ENCODE assay signal across 8 mouse cellular contexts in the genomic region with DNA sequence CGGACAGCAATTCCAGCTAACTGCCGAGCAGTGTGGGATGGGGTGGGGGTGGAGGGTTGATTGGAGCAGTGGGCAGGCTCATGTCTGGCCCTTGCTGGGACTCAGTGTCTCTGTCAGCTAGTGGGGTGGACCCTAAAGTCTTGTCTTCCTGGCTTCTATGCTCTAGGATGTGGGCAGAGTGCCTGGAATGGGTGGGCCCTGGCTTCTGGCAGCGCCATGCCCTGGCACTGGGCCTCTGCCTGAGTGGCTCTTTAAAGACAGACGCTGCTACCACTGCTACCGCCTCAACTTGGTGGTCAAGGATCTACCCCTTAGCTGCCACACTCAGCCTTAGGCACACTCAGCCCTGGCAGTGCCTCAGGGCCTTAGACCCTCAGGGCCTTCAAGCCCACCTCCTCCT. TPM values are rescaled to one million over a fixed set of nuclear protein-coding genes. Genes with fewer than 3 reads are reported as not detected.
A peak's percentile ranks its signal among the peaks of the same experiment; 100 is the strongest.
DNase-seq lines count a peak whose midpoint lies in the region; ATAC-seq lines count a peak whose summit lies in the region.

No protein-coding gene starts in this region.

- H3K4me2 ChIP-seq in forebrain, embryonic 12.5 days = peak overlapping the region; percentile 29
- peak overlapping the region; percentile 23 for H3K4me2 ChIP-seq in midbrain, embryonic 11.5 days

- intact Hi-C loops in heart, postnatal 14 days (cut with DNase I) = no loop called here

- DNase-seq in 3T3-L1 (ENCODE audit: low read depth, low spot score) (peak; percentile 92), NIH3T3 (ENCODE audit: low read depth) (peak; percentile 91)
- peak; percentile 82 to 91 for DNase-seq in heart, postnatal 14 days
- DNase-seq in layer of hippocampus, postnatal 14 days (ENCODE audit: low spot score in 2 of 2) = peak; percentile 64 to 83
- DNase-seq in midbrain, embryonic 11.5 days (ENCODE audit: low spot score, missing footprints) = no peak
- DNase-seq in T-cell, adult 2 months (ENCODE audit: low spot score) = no peak
- no peak for DNase-seq in B cell, adult 2 months

- H3K27me3 ChIP-seq in forebrain, embryonic 12.5 days = no peaks in the 10 kb centered on the region
- no peaks in the 10 kb centered on the region for H3K27me3 ChIP-seq in midbrain, embryonic 11.5 days (ENCODE audit: control insufficient read depth, insufficient read depth, low read length)

- H3K27ac ChIP-seq in forebrain, embryonic 12.5 days = peak overlapping the region; percentile 60
- peak overlapping the region; percentile 40; the same call in 1 of the 2 replicates for H3K27ac ChIP-seq in midbrain, embryonic 11.5 days (ENCODE audit: low read depth, low read length)

- H3K36me3 ChIP-seq in forebrain, embryonic 12.5 days (replicated peaks) = no peaks in the 10 kb centered on the region
- no peaks in the 10 kb centered on the region for H3K36me3 ChIP-seq in midbrain, embryonic 11.5 days (ENCODE audit: control insufficient read depth, insufficient read depth, low read length)

- no peak overlapping the region for H3K4me3 ChIP-seq in forebrain, embryonic 12.5 days (replicated peaks)
- H3K4me3 ChIP-seq in midbrain, embryonic 11.5 days (ENCODE audit: low read depth, low read length) = no peak overlapping the region

- peaks cover 54% of the 10 kb centered on the region for H3K4me1 ChIP-seq in forebrain, embryonic 12.5 days
- H3K4me1 ChIP-seq in midbrain, embryonic 11.5 days (ENCODE audit: control insufficient read depth, insufficient read depth, low read length) = peaks cover 27% of the 10 kb centered on the region

- H3K9ac ChIP-seq in forebrain, embryonic 12.5 days = peak overlapping the region; percentile 26
- peak overlapping the region; percentile 21; the same call in 1 of the 2 replicates for H3K9ac ChIP-seq in midbrain, embryonic 11.5 days (ENCODE audit: low read length)

- ATAC-seq in forebrain, embryonic 12.5 days (ENCODE audit: low FRiP score) = no peak; the same call in 1 of the 2 replicates
- ATAC-seq in midbrain, embryonic 11.5 days (ENCODE audit: low FRiP score) = peak; percentile 15; the same call in 1 of the 2 replicates

- H3K9me3 ChIP-seq in forebrain, embryonic 12.5 days = no peaks in the 10 kb centered on the region
- H3K9me3 ChIP-seq in midbrain, embryonic 11.5 days (ENCODE audit: control insufficient read depth, low read length) = no peaks in the 10 kb centered on the region

- whole genome bisulfite sequencing in forebrain, embryonic 12.5 days = 39% methylated on average over 5 of the region's 5 CpGs
- WGBS in midbrain, embryonic 11.5 days = 35% methylated on average over 5 of the region's 5 CpGs

RNA-seq across cellular contexts. Expression of gene Ak1, which starts 7.2 kb away (rescaled TPM):
- polyA plus RNA-seq in forebrain, embryonic 12.5 days (2016; fragmentation: Nextera tagmentation; extraction: Ambion mirVana) = 27.0 and 32.1 TPM in 2 replicates
- total RNA-seq in heart, postnatal 14 days (2021) = 100 to 1,000 TPM; 595 to 617 TPM
- total RNA-seq in layer of hippocampus, postnatal 14 days (2021) = 100 to 1,000 TPM; 124 to 125 TPM
- polyA plus RNA-seq in midbrain, embryonic 11.5 days (2014; fragmentation: Nextera tagmentation; extraction: Ambion mirVana) = 18.3 and 22.0 TPM in 2 replicates

RNA-seq across cellular contexts. Expression of gene Eng, which starts 17.7 kb away (rescaled TPM):
- polyA plus RNA-seq in forebrain, embryonic 12.5 days (2016; fragmentation: Nextera tagmentation; extraction: Ambion mirVana) = 21.0 and 21.4 TPM in 2 replicates
- total RNA-seq in heart, postnatal 14 days (2021) = 100 to 1,000 TPM; 148 to 162 TPM
- 10 to 100 TPM; 27.0 to 28.8 TPM for total RNA-seq in layer of hippocampus, postnatal 14 days (2021)
- polyA plus RNA-seq in midbrain, embryonic 11.5 days (2014; fragmentation: Nextera tagmentation; extraction: Ambion mirVana) = 20.5 and 22.7 TPM in 2 replicates

RNA-seq across cellular contexts. Expression of gene St6galnac6, which starts 29.2 kb away (rescaled TPM):
- polyA plus RNA-seq in forebrain, embryonic 12.5 days (2016; fragmentation: Nextera tagmentation; extraction: Ambion mirVana) = 11.6 and 11.7 TPM in 2 replicates
- 100 to 1,000 TPM in 1 of 2 experiments, 10 to 100 TPM in 1; 97.9 to 104 TPM for total RNA-seq in heart, postnatal 14 days (2021)
- total RNA-seq in layer of hippocampus, postnatal 14 days (2021) = 100 to 1,000 TPM in 1 of 2 experiments, 10 to 100 TPM in 1; 99.0 to 106 TPM
- polyA plus RNA-seq in midbrain, embryonic 11.5 days (2014; fragmentation: Nextera tagmentation; extraction: Ambion mirVana) = 3.4 and 4.5 TPM in 2 replicates

RNA-seq across cellular contexts. Expression of gene St6galnac4, which starts 41.8 kb away (rescaled TPM):
- 15.1 and 17.0 TPM in 2 replicates for polyA plus RNA-seq in forebrain, embryonic 12.5 days (2016; fragmentation: Nextera tagmentation; extraction: Ambion mirVana)
- total RNA-seq in heart, postnatal 14 days (2021) = 10 to 100 TPM; 22.8 to 23.6 TPM
- 10 to 100 TPM; 41.7 to 42.1 TPM for total RNA-seq in layer of hippocampus, postnatal 14 days (2021)
- 13.2 and 13.6 TPM in 2 replicates for polyA plus RNA-seq in midbrain, embryonic 11.5 days (2014; fragmentation: Nextera tagmentation; extraction: Ambion mirVana)

RNA-seq across cellular contexts. Expression of gene 9430097D07Rik, which starts 53.2 kb away (rescaled TPM):
- 0.19 TPM in 1 of 2 replicates, not detected in the other for polyA plus RNA-seq in forebrain, embryonic 12.5 days (2016; fragmentation: Nextera tagmentation; extraction: Ambion mirVana)
- not detected for total RNA-seq in heart, postnatal 14 days (2021)
- under 1 TPM; 0.44 to 0.93 TPM for total RNA-seq in layer of hippocampus, postnatal 14 days (2021)
- 0.25 and 0.49 TPM in 2 replicates for polyA plus RNA-seq in midbrain, embryonic 11.5 days (2014; fragmentation: Nextera tagmentation; extraction: Ambion mirVana)

Comparison
In these comparisons a context has a peak if more than half of its experiments do, and no peak if none do; other contexts are left out.
1. DNase-seq: peak in 3T3-L1 (single experiment), NIH3T3 (single experiment), heart, postnatal 14 days (2 of 2) and layer of hippocampus, postnatal 14 days (2 of 2); none in midbrain, embryonic 11.5 days (single experiment), T-cell, adult 2 months (single experiment) and B cell, adult 2 months (0 of 2).
2. RNA of gene Ak1, which starts 7.2 kb away (total RNA-seq): 595 to 617 TPM in heart, postnatal 14 days; 124 to 125 TPM in layer of hippocampus, postnatal 14 days; every median in the first group is over 4 times any median in the second.
3. RNA of gene Eng, which starts 17.7 kb away (total RNA-seq): 148 to 162 TPM in heart, postnatal 14 days; 27.0 to 28.8 TPM in layer of hippocampus, postnatal 14 days; every median in the first group is over 4 times any median in the second.